Mouse (Mus musculus): ENCODE measurements at regions not wholly inside any gene's neighbourhood (a gene's known extent, or its start where the extent isn't known, plus 50 kb on each side); places are given as distances from the start of the nearest gene placed in this dataset.

GRCm38 (mm10) chr10:19464504-19464903, 108.2 kb downstream of the Olig3 start:
- TF ChIP-seq POLR2A (IDR thresholded peaks at IDR 0.05; ENCODE audit: borderline replicate concordance, insufficient read depth, low read length), result no peak
- TF ChIP-seq CTCF (IDR thresholded peaks at IDR 0.05; ENCODE audit: borderline replicate concordance, insufficient read depth, low read depth, low read length), result no peak

All from cerebellum, adult 2 months (tissue).